Mouse (Mus musculus) limb, embryonic 14.5 days (tissue): ENCODE data around the gene Tnc. TPM values are rescaled to one million over a fixed set of nuclear protein-coding genes. Genes with fewer than 3 reads are reported as not detected.
A peak's percentile ranks its signal among the peaks of the same experiment; 100 is the strongest.

Experiments
- ATAC-seq: fragments of 200-750 bp; cut with Nextera tagmentation; 2 replicates; pipeline ENCODE4 v1.8.0; 2017; ENCODE audit warnings: low read depth, moderate number of reproducible peaks, moderate TSS enrichment; ENCODE audit not compliant: low FRiP score
- DNase-seq: peaks from one replicate; pipeline ENCODE4 v3.0.0-alpha.2; 2015; ENCODE audit warnings: low spot score
- H3K27ac ChIP-seq: fragments of 300-500 bp; sonication (generic); replicated peaks from 2 replicates; pipeline ENCODE4 v1.5.1; 2014; ENCODE audit warnings: low read depth, mild to moderate bottlenecking, low read length, moderate library complexity, mixed read lengths
- H3K27me3 ChIP-seq: fragments of 300-500 bp; sonication (generic); 2 replicates; pipeline ENCODE4 v1.6.1; 2014; ENCODE audit warnings: low read length, mixed read lengths; ENCODE audit not compliant: control insufficient read depth, insufficient read depth
- H3K36me3 ChIP-seq: fragments of 300-500 bp; sonication (generic); 2 replicates; pipeline ENCODE4 v1.6.1; 2014; ENCODE audit warnings: mild to moderate bottlenecking, low read length, moderate library complexity, mixed read lengths; ENCODE audit not compliant: control insufficient read depth, insufficient read depth
- H3K4me1 ChIP-seq: fragments of 300-500 bp; sonication (generic); 2 replicates; pipeline ENCODE4 v1.6.1; 2014; ENCODE audit warnings: antibody characterized with exemption, low read length, mixed read lengths; ENCODE audit not compliant: control insufficient read depth, insufficient read depth
- H3K4me2 ChIP-seq: fragments of 300-500 bp; sonication (generic); replicated peaks from 2 replicates; pipeline ENCODE4 v1.6.1; 2014; ENCODE audit warnings: low read depth, mild to moderate bottlenecking, low read length, moderate library complexity; ENCODE audit not compliant: severe bottlenecking
- H3K4me3 ChIP-seq: fragments of 300-500 bp; sonication (generic); replicated peaks from 2 replicates; pipeline ENCODE4 v1.5.1; 2014; ENCODE audit warnings: low read length
- H3K9ac ChIP-seq: fragments of 300-500 bp; sonication (generic); 2 replicates; pipeline ENCODE4 v1.6.1; 2014; ENCODE audit warnings: mild to moderate bottlenecking, low read depth, low read length, moderate library complexity; ENCODE audit not compliant: severe bottlenecking
- H3K9me3 ChIP-seq: fragments of 300-500 bp; sonication (generic); 2 replicates; pipeline ENCODE4 v1.6.1; 2016; ENCODE audit warnings: low read length; ENCODE audit not compliant: control insufficient read depth
- POLR2A ChIP-seq: fragments of 200-500 bp; IDR thresholded peaks from 2 replicates; pipeline ENCODE4 v1.8.0; 2012; ENCODE audit warnings: inconsistent platforms, mild to moderate bottlenecking, moderate library complexity, borderline replicate concordance; ENCODE audit not compliant: insufficient read depth, insufficient read length; ENCODE audit errors: extremely low read depth
- WGBS: fragments of 180-500 bp; shearing (Covaris S2); extraction: QIAGEN DNeasy Blood & Tissue Kit; methylation state at CpG from one replicate; pipeline ENCODE4 v1.1.7; 2014; 5-methylcytosine and 5-hydroxymethylcytosine counted together
- polyA plus RNA-seq, 2 experiments: library from polyadenylated mRNA; depleted of rRNA in 1 of 2; stranded (reverse) in 1 of 2; unstranded in 1 of 2; fragments of >200 nt; fragmentation: Nextera tagmentation in 1 of 2; extraction: Ambion mirVana in 1 of 2; gene quantifications; 2 replicates each; pipeline versions ENCODE4 v1.2.1 to v1.2.3; 2012 to 2014

The Tnc gene
- polyA plus RNA-seq, 2 experiments, result 58.2 to 73.8 TPM

- Histone ChIP-seq H3K4me1 (no peaks in the 10 kb centered on the region), H3K9me3 (no peaks in the 10 kb centered on the region), H3K27me3 (no peaks in the 10 kb centered on the region), H3K27ac (no peak overlapping the region), H3K9ac (no peak overlapping the region), H3K4me3 (no peak overlapping the region), H3K4me2 (no peak overlapping the region), H3K36me3 (no peaks in the 10 kb centered on the region)
- ATAC-seq (no peak), DNase-seq (no peak)
- WGBS, result 89% methylated on average over 4 of the region's 4 CpGs
- TF ChIP-seq POLR2A, result no peak
Measured at GRCm38 (mm10) chr4:63935960-63936359, 110.9 kb downstream of the Tnc start.

DNA sequence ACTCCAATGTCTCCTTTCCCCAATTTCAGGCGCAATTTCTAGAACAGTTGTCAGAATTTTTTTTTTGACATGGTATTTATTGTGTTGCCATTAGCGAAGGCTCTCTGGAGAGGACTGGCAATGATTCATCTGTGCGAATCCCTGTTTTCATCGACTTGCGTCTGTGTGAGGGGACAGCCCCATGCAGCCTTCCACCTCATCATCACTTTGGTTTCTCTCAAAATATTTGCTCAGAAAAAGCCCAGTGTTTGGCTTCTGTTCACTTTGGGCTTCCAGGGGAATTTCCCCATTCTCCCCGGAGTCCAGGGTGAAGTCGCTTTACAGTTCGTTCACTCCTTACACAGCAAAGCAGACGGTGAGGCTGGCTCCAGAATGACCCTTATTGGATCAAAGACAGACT is 111.5 kb downstream of the Tnc start:
- Histone ChIP-seq H3K9ac (no peak overlapping the region), H3K4me3 (no peak overlapping the region), H3K27me3 (no peaks in the 10 kb centered on the region), H3K27ac (no peak overlapping the region), H3K4me1 (no peaks in the 10 kb centered on the region), H3K36me3 (no peaks in the 10 kb centered on the region), H3K4me2 (no peak overlapping the region), H3K9me3 (no peaks in the 10 kb centered on the region)
- no peak for ATAC-seq
- DNase-seq, result no peak
- no peak for TF ChIP-seq POLR2A
- WGBS, result 79% methylated on average over 9 of the region's 9 CpGs

DNA sequence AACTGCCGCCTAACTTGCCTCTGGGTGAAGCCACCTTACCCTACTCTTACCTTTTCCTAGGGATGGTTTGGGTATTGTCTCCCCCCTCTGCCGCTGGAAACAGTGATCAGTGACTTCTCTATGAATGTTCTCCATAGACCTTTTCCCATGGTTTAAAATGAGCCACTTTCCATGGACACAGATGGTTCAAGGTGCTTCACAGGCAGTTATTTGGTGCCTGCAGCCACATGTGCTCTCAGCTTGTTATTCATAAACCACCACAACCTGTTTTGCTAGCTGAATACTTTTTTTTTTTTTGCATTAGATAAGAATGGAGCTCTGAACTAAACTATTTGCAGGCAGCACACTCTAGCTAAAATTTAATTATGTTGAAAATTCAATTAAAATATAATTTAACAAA is 116.0 kb downstream of the Tnc start:
- no peak overlapping the region for H3K27ac ChIP-seq
- ATAC-seq (no peak), DNase-seq (no peak)
- no peaks in the 10 kb centered on the region for H3K4me1 ChIP-seq
- H3K9me3 ChIP-seq, result no peaks in the 10 kb centered on the region
- no peaks in the 10 kb centered on the region for H3K27me3 ChIP-seq
- H3K4me2 ChIP-seq, result no peak overlapping the region
- no peak overlapping the region for H3K4me3 ChIP-seq
- no peak overlapping the region for H3K9ac ChIP-seq
- no peak for TF ChIP-seq POLR2A
- WGBS, result 86% methylated on average over 2 of the region's 2 CpGs
- H3K36me3 ChIP-seq, result no peaks in the 10 kb centered on the region

GRCm38 (mm10) chr4:63929490-63929889 is 117.3 kb downstream of the Tnc start:
- H3K9me3 ChIP-seq, result no peaks in the 10 kb centered on the region
- no peak overlapping the region for H3K4me3 ChIP-seq
- H3K4me1 ChIP-seq, result no peaks in the 10 kb centered on the region
- WGBS, result 51% methylated on average over 2 of the region's 2 CpGs
- H3K27ac ChIP-seq, result no peak overlapping the region
- no peak for DNase-seq
- H3K27me3 ChIP-seq, result no peaks in the 10 kb centered on the region
- no peaks in the 10 kb centered on the region for H3K36me3 ChIP-seq
- ATAC-seq, result no peak
- TF ChIP-seq POLR2A, result no peak
- H3K9ac ChIP-seq, result no peak overlapping the region
- no peak overlapping the region for H3K4me2 ChIP-seq

GRCm38 (mm10) chr4:63928192-63928591 is 118.6 kb downstream of the Tnc start:
- Histone ChIP-seq H3K4me2 (no peak overlapping the region), H3K27me3 (no peaks in the 10 kb centered on the region), H3K9ac (no peak overlapping the region), H3K4me1 (no peaks in the 10 kb centered on the region), H3K4me3 (no peak overlapping the region), H3K27ac (no peak overlapping the region), H3K9me3 (no peaks in the 10 kb centered on the region), H3K36me3 (no peaks in the 10 kb centered on the region)
- TF ChIP-seq POLR2A, result no peak
- ATAC-seq, result no peak
- WGBS, result 53% methylated on average over 1 of the region's 1 CpGs
- DNase-seq, result no peak

DNA sequence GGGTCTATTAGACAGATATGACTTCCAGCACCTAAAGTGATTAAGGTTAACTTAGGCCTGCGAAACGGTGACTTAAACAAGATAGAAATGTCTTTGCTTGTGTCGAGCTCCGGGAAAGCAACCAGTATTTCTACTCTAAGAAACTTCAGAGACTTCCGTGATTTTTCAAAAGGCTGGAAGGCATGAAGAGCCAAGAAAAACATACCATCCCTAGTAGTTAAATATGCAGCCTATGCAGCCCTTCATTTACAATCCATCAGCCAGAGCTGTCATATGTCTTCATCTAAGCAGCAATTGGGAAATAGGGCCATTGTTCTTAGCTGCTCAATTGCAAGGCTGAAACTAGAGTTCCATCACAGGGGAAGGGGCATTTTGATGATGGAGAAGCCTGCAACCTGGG is 129.6 kb downstream of the Tnc start:
- peak; percentile 16 for DNase-seq
- H3K27ac ChIP-seq, result no peak overlapping the region
- H3K9me3 ChIP-seq, result no peaks in the 10 kb centered on the region
- 72% methylated on average over 5 of the region's 5 CpGs for WGBS
- no peak overlapping the region for H3K4me3 ChIP-seq
- no peak overlapping the region for H3K9ac ChIP-seq
- H3K27me3 ChIP-seq, result no peaks in the 10 kb centered on the region
- H3K4me2 ChIP-seq, result no peak overlapping the region
- no peaks in the 10 kb centered on the region for H3K4me1 ChIP-seq
- H3K36me3 ChIP-seq, result no peaks in the 10 kb centered on the region
- TF ChIP-seq POLR2A, result no peak
- ATAC-seq, result no peak
